Mouse (Mus musculus) stomach, embryonic 16.5 days (tissue): Measurements from ENCODE around the gene Scpep1. TPM values are rescaled to one million over a fixed set of nuclear protein-coding genes. Genes with fewer than 3 reads are reported as not detected.
"Not testable (repeated sequence)": the region's sequence is repeated elsewhere in the genome, so short reads cannot be mapped to it uniquely, and the experiment has no call there.

Experiments
- ATAC-seq: fragments of 200-750 bp; cut with Nextera tagmentation; 2 replicates; pipeline ENCODE4 v1.8.0; 2017; ENCODE audit warnings: moderate number of reproducible peaks, moderate TSS enrichment; ENCODE audit not compliant: insufficient read depth, low FRiP score
- H3K27ac ChIP-seq: fragments of 300-500 bp; sonication (generic); 2 replicates; pipeline ENCODE4 v1.5.1; 2014; ENCODE audit warnings: low read length
- H3K27me3 ChIP-seq: fragments of 300-500 bp; sonication (generic); 2 replicates; pipeline ENCODE4 v1.6.1; 2014; ENCODE audit warnings: low read length, control low read depth, mixed read lengths; ENCODE audit not compliant: control insufficient read depth, insufficient read depth
- H3K36me3 ChIP-seq: fragments of 300-500 bp; sonication (generic); 2 replicates; pipeline ENCODE4 v1.6.1; 2014; ENCODE audit warnings: low read length; ENCODE audit not compliant: control insufficient read depth, insufficient read depth
- H3K4me1 ChIP-seq: fragments of 300-500 bp; sonication (generic); 2 replicates; pipeline ENCODE4 v1.6.1; 2014; ENCODE audit warnings: low read length, control low read depth, mixed read lengths; ENCODE audit not compliant: control insufficient read depth, insufficient read depth
- H3K4me2 ChIP-seq: fragments of 300-500 bp; sonication (generic); 2 replicates; pipeline ENCODE4 v1.6.1; 2014; ENCODE audit warnings: low read depth, low read length, mixed read lengths
- H3K4me3 ChIP-seq: fragments of 300-500 bp; sonication (generic); replicated peaks from 2 replicates; pipeline ENCODE4 v1.5.1; 2014; ENCODE audit warnings: mild to moderate bottlenecking, low read length
- H3K9ac ChIP-seq: fragments of 300-500 bp; sonication (generic); 2 replicates; pipeline ENCODE4 v1.6.1; 2014; ENCODE audit warnings: low read length
- H3K9me3 ChIP-seq: fragments of 300-500 bp; sonication (generic); replicated peaks from 2 replicates; pipeline ENCODE4 v1.6.1; 2016; ENCODE audit warnings: low read length, control low read depth; ENCODE audit not compliant: control insufficient read depth
- WGBS: fragments of 180-500 bp; shearing (Covaris S2); extraction: QIAGEN DNeasy Blood & Tissue Kit; methylation state at CpG from one replicate; pipeline ENCODE4 v1.1.7; 2014; 5-methylcytosine and 5-hydroxymethylcytosine counted together
- polyA plus RNA-seq: library from polyadenylated mRNA; unstranded; fragments of >200 nt; fragmentation: Nextera tagmentation; extraction: Ambion mirVana; gene quantifications from 2 replicates; pipeline ENCODE4 v1.2.1, GENCODE M21; 2015

Scpep1 gene
- polyA plus RNA-seq, 1 experiment from 2014 or later = 93.1 TPM

DNA sequence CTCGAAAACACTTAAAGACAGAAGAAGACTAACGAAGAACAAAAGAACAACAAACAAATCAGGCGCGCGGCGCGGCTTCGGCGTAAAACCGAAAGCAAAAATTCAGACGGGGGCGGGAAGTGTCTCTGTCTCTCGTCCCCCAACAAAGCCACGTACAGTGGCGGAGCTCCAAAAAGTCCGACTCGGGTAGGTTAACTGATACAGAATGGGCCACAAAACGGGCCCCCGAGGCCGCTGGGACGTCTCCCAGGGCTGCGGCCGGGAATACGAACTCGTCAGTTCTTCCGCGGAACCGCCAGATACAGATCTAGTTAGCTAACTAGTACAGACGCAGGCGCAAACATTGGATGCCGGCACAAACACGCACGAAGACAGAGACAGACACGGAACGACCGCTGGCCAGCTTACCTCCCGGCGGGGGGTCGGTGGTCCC is 59.4 kb downstream of the Scpep1 start:
- peak overlapping the region; percentile 32 for H3K4me3 ChIP-seq
- not testable (repeated sequence) for H3K9me3 ChIP-seq, H3K27ac ChIP-seq, H3K9ac ChIP-seq, H3K36me3 ChIP-seq, H3K27me3 ChIP-seq, ATAC-seq, H3K4me1 ChIP-seq, H3K4me2 ChIP-seq
- WGBS = 49% methylated on average over 19 of the region's 39 CpGs

DNA sequence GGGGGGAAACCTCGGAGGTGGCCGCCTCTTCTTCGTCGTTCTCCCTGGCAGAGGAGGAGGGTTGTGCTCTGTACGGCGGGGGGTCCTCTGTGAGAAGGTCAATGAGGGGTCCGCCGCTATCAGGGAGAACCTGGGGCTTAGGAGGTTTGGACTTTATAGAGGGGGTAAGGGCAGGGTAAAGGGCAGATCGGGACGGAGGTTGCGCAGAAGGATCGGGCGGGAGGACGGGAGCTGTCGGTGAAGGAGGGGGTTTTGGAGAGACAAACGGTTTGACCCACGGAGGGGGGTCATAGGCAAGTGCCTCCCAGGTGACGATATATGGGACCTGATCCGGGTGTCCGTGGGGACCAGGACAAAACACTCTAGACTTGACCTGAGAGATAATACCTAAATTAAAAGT is 60.0 kb downstream of the Scpep1 start:
- not testable (repeated sequence) for H3K9me3 ChIP-seq, H3K9ac ChIP-seq, H3K27me3 ChIP-seq, H3K4me1 ChIP-seq, H3K36me3 ChIP-seq, H3K4me3 ChIP-seq, H3K27ac ChIP-seq, ATAC-seq
- peak overlapping the region; percentile 15; the same call in 1 of the 2 replicates for H3K4me2 ChIP-seq
- whole genome bisulfite sequencing = 53% methylated on average over 14 of the region's 20 CpGs

DNA sequence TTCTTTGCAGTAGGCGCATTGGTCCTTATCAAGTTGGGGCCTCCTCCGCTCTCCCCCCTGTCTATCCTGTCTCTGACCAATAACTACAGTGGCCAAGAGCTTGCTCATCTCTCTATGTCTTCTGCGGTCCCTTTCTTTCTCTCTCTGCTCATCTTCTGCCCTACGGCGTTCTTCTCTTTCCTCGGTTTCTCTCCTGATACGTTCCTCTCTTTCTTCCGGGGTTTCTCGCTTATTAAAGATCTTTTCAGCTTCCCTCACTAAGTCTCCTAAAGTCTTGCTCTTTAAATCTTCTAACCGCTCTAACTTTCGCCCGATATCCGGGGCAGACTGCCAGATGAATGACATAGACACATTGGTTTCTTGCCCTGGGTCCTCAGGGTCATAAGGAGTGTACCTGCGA is 61.0 kb downstream of the Scpep1 start:
- ATAC-seq, H3K27ac ChIP-seq, H3K9me3 ChIP-seq, H3K4me2 ChIP-seq, H3K4me1 ChIP-seq, H3K4me3 ChIP-seq, H3K36me3 ChIP-seq, H3K9ac ChIP-seq, H3K27me3 ChIP-seq: not testable (repeated sequence)
- WGBS = 92% methylated on average over 11 of the region's 14 CpGs

DNA sequence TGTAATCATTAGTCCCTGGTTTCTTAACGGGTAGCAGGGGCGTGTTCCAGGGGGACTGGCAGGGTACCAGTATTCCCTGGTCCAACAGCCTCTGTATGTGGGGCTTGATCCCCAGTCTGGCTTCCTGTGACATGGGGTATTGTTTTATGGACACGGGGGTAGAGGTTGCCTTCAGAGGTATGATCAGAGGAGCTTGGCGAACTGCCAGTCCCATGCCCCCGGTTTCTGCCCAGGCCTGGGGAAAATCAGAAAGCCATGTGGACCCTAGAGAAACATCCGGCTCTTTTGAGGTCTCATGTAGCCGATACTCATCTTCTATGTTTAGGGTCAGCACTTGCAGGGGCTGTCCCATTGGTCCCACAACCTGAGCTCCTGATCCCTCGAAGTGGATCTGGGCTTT is 61.8 kb downstream of the Scpep1 start:
- ATAC-seq, H3K9me3 ChIP-seq, H3K27me3 ChIP-seq, H3K4me1 ChIP-seq, H3K4me3 ChIP-seq, H3K4me2 ChIP-seq, H3K36me3 ChIP-seq, H3K27ac ChIP-seq, H3K9ac ChIP-seq: not testable (repeated sequence)
- WGBS = 81% methylated on average over 3 of the region's 8 CpGs

DNA sequence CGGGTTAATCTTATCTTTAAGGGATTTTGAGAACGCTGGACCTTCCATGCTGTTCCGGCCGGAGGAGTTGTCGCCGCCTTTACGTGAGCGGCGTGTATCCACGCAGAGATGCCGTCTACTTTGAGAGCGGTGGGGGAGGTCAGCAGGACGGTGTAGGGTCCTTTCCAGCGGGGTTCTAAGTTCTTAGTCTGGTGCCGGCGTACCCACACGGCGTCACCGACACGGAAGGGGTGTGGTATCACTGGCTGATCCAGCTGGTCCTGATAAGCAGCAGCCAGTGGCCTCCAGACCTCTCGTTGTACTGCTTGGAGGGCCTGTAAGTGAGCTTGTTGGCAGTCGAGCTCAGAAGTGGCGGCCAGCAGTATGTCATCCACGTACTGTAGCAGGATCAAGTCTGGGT is 62.5 kb downstream of the Scpep1 start:
- not testable (repeated sequence) for H3K4me2 ChIP-seq, H3K9ac ChIP-seq, H3K27ac ChIP-seq, H3K36me3 ChIP-seq, ATAC-seq, H3K27me3 ChIP-seq, H3K4me1 ChIP-seq, H3K4me3 ChIP-seq, H3K9me3 ChIP-seq
- WGBS = 94% methylated on average over 22 of the region's 24 CpGs

DNA sequence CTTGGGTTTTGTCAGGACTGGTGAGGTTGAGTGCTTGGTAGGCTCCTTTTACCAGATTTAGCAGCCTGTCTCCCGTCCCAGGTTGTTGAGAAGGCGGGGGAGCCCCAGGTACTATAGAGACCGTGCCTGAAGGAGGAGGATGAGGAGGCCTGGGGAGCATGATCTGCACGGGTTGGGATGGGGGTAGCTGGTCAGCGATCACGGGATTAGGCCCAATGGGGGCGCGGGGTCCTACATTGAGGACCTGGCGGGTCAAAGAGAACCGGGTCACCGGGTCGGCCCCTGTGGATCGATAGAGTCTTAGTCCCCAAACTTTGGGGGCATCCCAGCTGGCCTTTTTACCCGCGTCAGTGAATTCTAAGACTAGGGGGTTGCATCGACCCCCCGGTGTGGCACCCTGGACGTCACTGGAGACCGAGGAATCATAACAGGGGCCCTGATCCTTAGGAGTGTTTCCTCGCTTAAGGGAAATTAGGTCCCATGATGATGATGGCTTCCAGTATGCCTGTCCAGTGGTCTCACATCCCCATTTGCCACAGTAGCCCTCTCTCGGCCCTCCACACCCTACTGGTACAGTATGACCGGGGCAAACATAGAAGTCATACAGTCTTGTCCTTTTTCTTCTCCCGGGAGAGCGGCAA is 63.2 kb downstream of the Scpep1 start:
- not testable (repeated sequence) for H3K27ac ChIP-seq, H3K9ac ChIP-seq, H3K27me3 ChIP-seq, H3K4me1 ChIP-seq, H3K4me2 ChIP-seq, H3K4me3 ChIP-seq, H3K9me3 ChIP-seq, ATAC-seq, H3K36me3 ChIP-seq
- 97% methylated on average over 15 of the region's 24 CpGs for whole genome bisulfite sequencing

DNA sequence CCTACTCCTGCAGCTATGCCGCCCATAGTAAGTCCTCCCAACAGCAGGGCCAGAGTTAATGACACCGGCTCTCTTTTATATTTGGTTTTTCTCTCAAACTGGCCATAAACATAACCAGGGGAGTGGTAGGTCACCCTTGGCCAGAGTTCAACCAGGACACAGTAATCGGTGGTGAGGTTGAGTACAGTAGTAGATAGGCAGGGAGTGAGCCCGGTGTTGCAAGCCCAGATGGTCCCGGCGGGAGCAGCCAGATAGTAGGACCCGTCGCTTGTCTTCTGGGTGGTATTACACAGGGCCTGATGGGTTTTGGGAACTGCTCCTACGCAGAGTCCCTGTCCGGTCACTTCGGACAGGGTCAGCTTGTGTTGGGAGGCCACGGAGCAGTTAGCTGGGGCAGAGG is 63.8 kb downstream of the Scpep1 start:
- H3K4me1 ChIP-seq, H3K4me2 ChIP-seq, H3K27me3 ChIP-seq, H3K9me3 ChIP-seq, H3K36me3 ChIP-seq, H3K27ac ChIP-seq, H3K9ac ChIP-seq, H3K4me3 ChIP-seq, ATAC-seq: not testable (repeated sequence)
- WGBS = 91% methylated on average over 9 of the region's 12 CpGs

DNA sequence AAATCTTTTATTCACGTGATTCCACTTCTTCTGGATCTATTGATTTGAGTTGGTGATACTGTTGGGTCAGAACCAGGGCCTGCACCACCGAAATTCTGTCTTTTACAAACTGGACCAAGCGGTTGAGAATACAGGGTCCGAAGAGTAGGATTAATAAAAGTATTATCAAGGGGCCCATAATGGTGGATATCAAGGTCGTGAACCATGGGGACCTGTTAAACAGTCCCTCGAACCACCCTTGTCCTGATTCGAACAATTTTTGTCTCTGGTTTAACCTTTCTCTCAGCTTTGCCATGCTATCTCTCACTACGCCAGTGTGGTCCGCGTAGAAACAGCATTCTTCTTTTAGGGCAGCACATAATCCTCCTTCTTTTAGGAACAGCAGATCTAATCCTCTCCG is 64.4 kb downstream of the Scpep1 start:
- H3K4me3 ChIP-seq, H3K4me2 ChIP-seq, H3K9ac ChIP-seq, H3K4me1 ChIP-seq, H3K9me3 ChIP-seq, H3K36me3 ChIP-seq, ATAC-seq, H3K27me3 ChIP-seq, H3K27ac ChIP-seq: not testable (repeated sequence)
- 92% methylated on average over 6 of the region's 11 CpGs for WGBS

DNA sequence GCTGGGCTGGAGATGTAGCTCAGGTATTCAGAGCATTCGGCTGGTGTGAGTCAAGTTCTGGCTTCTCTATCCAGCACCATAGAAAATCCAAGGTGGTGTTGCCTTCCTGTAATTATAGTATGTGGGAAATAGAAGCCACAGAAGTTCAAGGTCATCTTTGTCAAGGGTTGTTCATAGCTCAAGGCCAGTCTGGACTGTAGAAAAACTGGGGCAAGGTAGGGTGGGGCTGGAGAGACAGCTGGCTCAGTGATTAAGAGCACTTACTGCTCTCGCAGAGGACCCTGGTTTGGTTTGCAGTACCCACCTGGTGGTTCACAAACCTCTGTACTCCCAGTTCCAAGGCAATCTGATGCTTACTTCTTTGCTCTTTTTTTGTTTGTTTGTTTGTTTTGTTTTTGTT is 66.3 kb downstream of the Scpep1 start:
- H3K36me3 ChIP-seq = no peaks in the 10 kb centered on the region
- no peaks in the 10 kb centered on the region for H3K27me3 ChIP-seq
- ATAC-seq = no peak
- no peak overlapping the region for H3K9ac ChIP-seq
- WGBS = 82% methylated on average over 2 of the region's 2 CpGs
- H3K4me1 ChIP-seq = no peaks in the 10 kb centered on the region
- H3K4me2 ChIP-seq = no peak overlapping the region
- H3K27ac ChIP-seq = no peak overlapping the region
- H3K4me3 ChIP-seq = no peak overlapping the region
- H3K9me3 ChIP-seq = no peaks in the 10 kb centered on the region
